Mouse (Mus musculus): Measurements from ENCODE around the gene Gli2.

- no peak for TF ChIP-seq CTCF (IDR thresholded peaks at IDR 0.05; ENCODE audit: insufficient read depth, low read depth, low read length)
- TF ChIP-seq POLR2A (IDR thresholded peaks at IDR 0.05; ENCODE audit: insufficient read depth, low read depth, low read length), result no peak
Measured at GRCm38 (mm10) chr1:118980636-118981035, 72.8 kb downstream of the Gli2 start.

Measured in olfactory bulb, adult 2 months (tissue).